Mouse (Mus musculus): ENCODE data around the gene Ccdc28a.
A peak's percentile ranks its signal among the peaks of the same experiment; 100 is the strongest.

Ccdc28a gene

DNA sequence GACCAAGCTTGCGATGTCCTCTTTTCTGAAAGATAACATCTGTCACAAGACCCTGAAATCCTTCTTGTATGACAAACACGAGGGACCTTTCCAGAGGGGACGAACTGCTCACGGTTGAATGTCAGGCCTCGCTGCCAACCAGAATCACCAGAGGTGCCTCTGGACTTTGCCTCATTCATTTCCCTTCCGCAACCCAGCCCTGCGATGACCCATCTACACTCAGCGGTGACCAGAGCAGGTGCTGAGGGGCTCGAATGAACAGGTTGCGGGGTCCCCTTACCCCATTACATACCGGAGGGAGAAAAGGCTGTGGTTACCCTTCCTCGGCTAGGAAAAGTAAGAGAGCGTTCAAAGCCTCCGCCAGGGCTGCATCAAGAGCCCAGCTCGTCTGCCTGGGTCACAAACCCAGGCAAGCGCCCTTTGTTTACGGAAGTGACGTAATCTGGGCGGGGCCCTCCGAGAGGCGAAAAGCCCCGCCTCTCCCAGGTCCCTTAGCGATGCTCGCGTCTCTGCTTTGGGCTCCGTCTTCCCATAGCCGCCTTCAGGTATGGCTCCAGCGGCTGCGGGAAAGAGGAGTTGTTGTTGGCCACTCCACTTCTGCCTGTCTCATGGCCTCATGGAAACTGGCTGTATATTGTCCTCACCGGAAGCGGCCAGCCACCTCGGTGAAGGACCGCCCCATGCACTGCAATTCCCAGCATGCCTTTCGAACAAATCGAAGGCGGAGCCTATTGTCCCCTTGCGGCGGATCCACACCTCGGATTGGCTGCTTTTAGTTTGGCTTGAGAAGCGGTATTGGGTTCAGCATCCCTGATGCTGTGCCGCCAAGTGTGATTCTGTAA lies at the start of gene Ccdc28a:
TSS of gene Ccdc28a (minus strand) at position 439 of the 842 bp plus-strand sequence.
- DNase-seq, result peak; percentile 95

- DNase-seq, result no peak
Measured at GRCm38 (mm10) chr10:18283991-18284390, 49.2 kb upstream of the Ccdc28a start.

DNA sequence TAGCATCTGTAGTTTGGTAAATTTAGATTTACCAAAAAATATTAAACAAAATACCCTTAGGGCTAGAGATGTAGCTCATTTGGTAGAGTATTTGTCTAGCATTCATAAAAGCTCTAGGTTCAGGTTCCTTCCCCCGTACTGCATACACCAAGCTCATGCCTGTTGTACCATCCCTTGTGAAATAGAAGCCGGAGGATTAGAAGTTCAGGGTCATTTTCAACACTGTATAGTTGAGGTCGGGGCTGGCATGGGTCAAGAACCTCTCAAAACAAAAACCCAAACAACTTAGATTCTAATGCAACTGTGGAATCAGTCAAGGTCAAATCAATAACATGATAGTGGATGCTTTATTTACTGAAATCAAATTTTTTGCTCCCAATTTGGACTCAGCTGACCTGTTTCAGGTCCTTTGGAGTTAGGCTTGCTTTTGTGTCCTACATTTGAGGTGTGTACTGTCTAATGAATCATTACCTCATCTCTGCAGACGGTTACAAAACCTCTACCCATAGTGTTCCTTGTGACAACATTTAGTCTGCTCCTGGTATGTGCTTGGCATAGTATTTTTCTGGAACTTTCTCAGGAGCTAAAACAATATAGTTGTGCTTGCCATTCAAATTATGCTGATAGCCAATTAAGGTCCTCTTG lies 41.4 kb upstream of the Ccdc28a start:
- DNase-seq, result no peak

GRCm38 (mm10) chr10:18251345-18251744 lies 16.5 kb upstream of the Ccdc28a start:
- no peak for DNase-seq

DNA sequence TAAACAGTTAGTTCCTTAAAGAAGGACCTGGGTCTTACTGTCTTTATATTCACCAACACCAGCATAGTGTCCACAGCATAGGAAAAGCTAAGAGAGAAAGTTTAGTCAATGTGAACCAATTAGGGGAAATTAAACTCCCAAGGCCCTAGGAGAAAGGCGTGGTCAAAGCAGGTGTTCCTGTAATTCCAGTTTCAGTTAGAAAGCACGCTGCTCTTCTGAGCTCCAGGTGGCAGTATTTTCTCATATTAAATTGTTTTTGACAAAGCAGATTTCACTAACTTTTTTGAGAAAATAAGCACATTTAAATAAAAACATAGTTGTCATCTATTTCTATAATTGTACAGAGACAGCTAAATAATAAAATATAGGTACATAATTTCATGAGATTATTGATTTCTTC lies 8.8 kb upstream of the Ccdc28a start:
- no peak for DNase-seq

- no peak for DNase-seq
Measured at GRCm38 (mm10) chr10:18237191-18237590, 2.4 kb upstream of the Ccdc28a start.

DNA sequence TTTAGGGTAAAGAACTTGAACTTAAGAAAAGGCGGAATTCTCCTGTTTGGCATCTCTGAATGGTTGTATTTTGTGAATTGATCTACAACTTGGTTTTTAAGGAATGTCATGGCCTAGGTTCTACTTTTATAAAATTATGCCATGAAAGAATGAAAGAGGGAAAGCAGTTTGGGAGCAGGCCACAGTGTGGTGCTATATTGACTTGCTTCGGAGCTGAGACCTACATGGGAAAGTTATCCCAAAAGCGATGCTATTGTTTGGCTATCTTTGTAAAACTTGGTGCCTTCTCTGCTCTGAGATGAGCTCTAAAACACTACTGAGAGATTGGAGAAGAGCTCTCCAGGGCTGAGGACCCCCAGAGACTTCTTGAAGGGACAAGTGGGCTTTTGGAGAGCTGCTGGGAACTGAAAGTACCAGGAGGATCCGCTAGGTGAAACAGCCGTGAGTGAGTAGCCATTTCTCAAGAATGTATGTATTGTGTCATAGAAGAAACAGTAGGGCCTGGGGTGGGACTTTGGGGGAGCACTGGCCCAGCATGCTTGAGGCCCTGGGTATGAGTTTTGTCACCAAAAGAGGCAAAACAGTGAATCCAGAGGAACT lies 1.6 kb upstream of the Ccdc28a start:
- DNase-seq, result no peak

- DNase-seq, result no peak
Measured at GRCm38 (mm10) chr10:18235402-18235747, 577 bp upstream of the Ccdc28a start.

GRCm38 (mm10) chr10:18233891-18234290 lies 907 bp downstream of the Ccdc28a start:
- DNase-seq, result no peak

DNA sequence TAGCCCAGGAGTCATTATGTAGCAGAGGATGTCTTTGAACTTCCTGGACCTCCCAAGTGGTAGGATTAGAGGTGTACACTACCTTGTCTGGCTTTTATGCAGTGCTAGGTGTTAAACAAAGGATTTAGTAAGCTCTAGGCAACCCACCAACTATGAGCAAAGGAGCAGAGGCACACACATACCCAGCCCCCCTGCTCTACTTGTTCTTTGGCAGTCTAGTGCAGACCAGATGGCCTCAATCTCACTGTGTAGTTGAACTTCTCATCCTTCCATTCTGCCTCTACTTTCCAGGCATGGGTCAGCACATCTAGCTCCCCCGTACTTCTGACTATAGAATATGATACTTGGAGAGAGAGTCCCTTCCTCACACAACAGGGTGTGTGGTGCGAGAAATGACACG lies 10.4 kb downstream of the Ccdc28a start:
- no peak for DNase-seq

DNA sequence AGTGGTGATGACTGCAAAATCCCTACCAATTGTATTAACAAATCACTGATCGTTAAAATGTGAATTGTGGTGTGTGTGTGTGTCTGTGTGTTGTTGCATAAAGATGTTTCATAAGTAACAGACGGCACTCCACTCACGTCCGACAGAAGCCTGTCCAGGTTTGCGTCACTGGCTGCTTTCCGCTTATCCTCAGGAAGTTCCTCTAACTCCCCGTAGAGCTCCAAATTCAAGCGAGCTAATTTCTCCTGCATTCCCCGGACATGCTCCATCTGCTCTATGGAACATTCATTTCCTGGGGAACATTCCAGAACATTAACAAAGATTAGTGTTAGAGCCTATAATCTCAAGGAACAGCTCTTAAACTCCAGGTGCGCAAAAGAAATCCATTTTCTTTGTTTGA lies 15.4 kb downstream of the Ccdc28a start:
- DNase-seq, result no peak

- DNase-seq, result no peak
Measured at GRCm38 (mm10) chr10:18214124-18214523, 20.7 kb downstream of the Ccdc28a start.

DNA sequence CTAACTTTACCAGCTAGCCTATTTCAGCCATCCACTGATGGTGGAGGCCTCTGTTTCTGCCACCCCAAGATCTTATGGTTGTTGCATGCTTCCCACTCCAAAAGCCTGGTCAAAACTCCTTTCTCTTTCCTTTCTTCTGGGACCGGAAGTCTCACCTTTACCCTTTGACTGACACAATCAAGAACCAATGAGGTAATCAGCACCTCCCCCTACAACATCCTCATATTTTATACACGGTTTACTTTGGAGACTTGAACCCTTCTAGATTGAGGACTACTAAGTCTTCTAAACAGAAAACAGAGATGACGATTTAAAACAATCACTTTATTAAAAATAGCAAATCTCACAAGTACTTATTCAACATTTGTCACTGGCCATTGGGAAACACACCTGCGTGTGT lies 21.4 kb downstream of the Ccdc28a start:
- DNase-seq, result no peak

GRCm38 (mm10) chr10:18210726-18211125 lies 24.1 kb downstream of the Ccdc28a start, which contains the start of gene Ect2l:
TSS of gene Ect2l (minus strand) at chr10:18210890.
- DNase-seq, result peak; percentile 50

DNA sequence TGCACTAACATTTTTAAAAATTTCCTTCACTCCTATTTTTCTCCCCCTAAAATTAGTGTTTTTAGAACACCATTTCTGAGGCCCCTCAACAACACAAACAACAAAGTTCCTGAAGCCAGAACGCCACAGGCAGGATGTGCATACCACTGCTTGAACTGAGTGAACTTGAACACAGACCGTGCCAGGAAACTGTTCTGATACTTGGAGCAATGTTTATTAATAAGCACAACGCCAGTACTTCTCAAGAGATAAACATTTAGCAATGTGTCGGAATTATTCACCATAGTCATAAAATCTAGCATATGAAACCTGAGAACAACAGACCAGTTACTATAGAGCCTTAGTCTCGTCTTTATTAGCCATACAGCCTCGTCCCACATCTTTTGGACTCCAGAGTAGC lies 24.7 kb downstream of the Ccdc28a start:
- no peak for DNase-seq

GRCm38 (mm10) chr10:18204067-18204466 lies 30.7 kb downstream of the Ccdc28a start:
- DNase-seq, result no peak

- DNase-seq, result no peak
Measured at GRCm38 (mm10) chr10:18202401-18202800, 32.4 kb downstream of the Ccdc28a start.

GRCm38 (mm10) chr10:18200656-18201055 lies 34.1 kb downstream of the Ccdc28a start:
- no peak for DNase-seq

GRCm38 (mm10) chr10:18199919-18200318 lies 34.9 kb downstream of the Ccdc28a start:
- DNase-seq, result no peak

DNA sequence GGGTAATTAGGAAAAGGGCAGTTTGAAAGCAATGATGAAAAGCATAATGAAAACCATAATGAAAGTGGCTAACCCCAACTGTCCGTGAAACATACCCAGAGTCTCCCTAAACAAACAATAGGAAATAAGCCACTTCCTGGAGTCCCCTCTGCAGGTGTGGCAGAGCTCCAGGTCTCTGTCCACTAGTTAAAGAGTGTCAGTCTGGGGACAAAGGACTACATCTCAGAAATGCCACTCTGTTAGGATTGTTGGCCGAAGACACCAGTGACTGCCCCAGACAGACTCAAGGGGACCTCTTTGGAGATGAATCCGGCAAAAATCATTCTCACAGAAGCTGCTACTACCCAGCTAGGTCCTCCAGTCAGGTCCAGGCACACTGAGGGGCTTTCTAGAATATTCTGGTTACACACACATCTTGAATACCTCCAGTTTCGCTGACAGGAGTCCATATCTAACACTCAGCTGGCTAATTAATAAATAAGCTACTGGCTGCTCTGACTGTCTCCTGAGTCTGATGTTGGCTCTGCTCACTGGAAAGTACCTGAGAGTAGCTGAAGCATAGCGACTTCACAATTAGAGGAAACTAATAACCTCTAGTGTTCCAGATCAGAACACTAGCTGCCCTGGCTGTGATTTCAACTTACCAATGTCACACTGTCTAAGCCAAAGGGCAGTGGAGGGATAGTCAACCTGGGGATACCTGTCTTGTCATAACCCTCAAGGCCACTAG lies 36.3 kb downstream of the Ccdc28a start:
- DNase-seq, result no peak

DNA sequence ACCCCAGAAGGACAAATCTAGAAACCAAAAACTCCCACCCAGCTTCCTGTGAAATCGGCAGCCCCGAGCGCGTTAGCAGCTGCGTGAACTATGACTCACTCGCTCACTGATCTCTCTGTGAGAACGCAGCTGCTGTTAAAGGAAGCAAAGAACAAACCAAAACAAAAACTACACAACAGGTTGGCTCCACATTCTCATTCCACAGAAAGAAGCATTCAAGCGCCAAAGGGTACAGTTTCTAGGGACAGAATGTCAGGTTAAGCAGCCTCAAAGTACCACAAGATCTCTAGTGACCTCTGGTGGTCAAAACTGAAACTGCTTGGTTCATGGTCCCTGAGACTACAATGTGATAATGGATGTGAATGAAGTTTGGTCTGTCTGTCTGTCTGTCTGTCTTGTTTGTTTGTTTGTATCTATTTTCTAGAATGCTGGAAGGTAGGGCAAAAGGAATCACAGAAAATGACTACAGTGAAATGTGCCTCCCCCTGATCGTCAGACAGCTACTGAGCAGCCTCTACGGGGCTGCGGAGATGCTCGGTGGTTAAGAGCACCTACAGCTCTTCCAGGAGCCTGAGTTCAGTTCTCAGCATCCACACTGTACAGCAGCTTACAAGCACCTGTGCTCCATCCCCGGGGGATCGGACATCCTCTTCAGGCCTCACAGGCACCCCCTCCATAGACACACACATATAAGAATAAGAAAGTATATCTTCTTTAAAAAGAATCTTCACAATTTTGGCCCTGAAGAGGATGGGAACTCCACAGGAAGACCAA lies 37.4 kb downstream of the Ccdc28a start:
- DNase-seq, result peak; percentile 73

GRCm38 (mm10) chr10:18194737-18195141 lies 40.1 kb downstream of the Ccdc28a start:
- DNase-seq, result no peak

GRCm38 (mm10) chr10:18194156-18194555 lies 40.6 kb downstream of the Ccdc28a start:
- no peak for DNase-seq
